In the genomic region with DNA sequence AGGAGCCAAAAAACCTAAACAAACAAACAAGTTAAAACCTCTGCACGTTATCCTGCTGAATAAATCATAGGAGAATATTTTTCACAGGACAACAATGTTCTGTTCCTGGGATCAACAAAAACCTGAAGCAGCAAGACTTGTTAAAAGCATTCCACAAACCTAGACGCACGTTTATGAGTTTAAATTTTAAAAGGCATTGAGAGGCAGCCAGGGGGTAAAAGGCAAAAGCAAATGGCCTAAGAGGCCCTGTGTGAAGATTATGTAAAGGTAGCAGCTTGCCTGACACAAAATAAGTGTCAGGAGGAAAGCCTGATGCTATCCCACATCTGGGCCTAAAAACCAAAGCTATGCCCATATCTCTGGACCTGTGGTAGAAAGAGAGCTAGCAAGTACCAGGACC, we compare ENCODE assay signal across 24 mouse cellular contexts.
DNase-seq lines count a peak whose midpoint lies in the region; ATAC-seq lines count a peak whose summit lies in the region.
"Had no signal": no experiment of that assay in that cellular context is flagged by ENCODE, and none has a peak within 500 bp of the region (broad histone marks: within the 10 kb centered on the region; RNA-seq: fewer than 3 reads in every experiment).

No protein-coding gene starts in this region.

- H3K4me1 ChIP-seq in kidney, embryonic 14.5 days (ENCODE audit: control insufficient read depth, insufficient read depth, low read length) = peaks cover 4% of the 10 kb centered on the region
- peaks cover 3% of the 10 kb centered on the region; the same call in 1 of the 2 replicates for H3K4me1 ChIP-seq in midbrain, embryonic 11.5 days (ENCODE audit: control insufficient read depth, insufficient read depth, low read length)
- peaks cover 11% of the 10 kb centered on the region for H3K4me1 ChIP-seq in midbrain, embryonic 16.5 days (ENCODE audit: control insufficient read depth, insufficient read depth, low read length)

- no peaks in the 10 kb centered on the region for H3K9me3 ChIP-seq in kidney, embryonic 14.5 days (ENCODE audit: control insufficient read depth, low read length)
- H3K9me3 ChIP-seq in midbrain, embryonic 11.5 days (ENCODE audit: control insufficient read depth, low read length) = no peaks in the 10 kb centered on the region
- no peaks in the 10 kb centered on the region for H3K9me3 ChIP-seq in midbrain, embryonic 16.5 days (replicated peaks; ENCODE audit: control insufficient read depth, low read length, poor library complexity, severe bottlenecking)
- H3K9me3 ChIP-seq: embryonic facial prominence, embryonic 12.5 days; forebrain, embryonic 13.5 days; forebrain, embryonic 15.5 days; G1E had no signal

- H3K27me3 ChIP-seq in kidney, embryonic 14.5 days (ENCODE audit: control insufficient read depth, insufficient read depth, low read length) = no peaks in the 10 kb centered on the region
- no peaks in the 10 kb centered on the region for H3K27me3 ChIP-seq in midbrain, embryonic 11.5 days (ENCODE audit: control insufficient read depth, insufficient read depth, low read length)
- H3K27me3 ChIP-seq in midbrain, embryonic 16.5 days (ENCODE audit: control insufficient read depth, insufficient read depth, low read depth, low read length) = no peaks in the 10 kb centered on the region
- H3K27me3 ChIP-seq: CH12.LX; embryonic facial prominence, embryonic 12.5 days; forebrain, embryonic 15.5 days; Patski had no signal

- no peak for ATAC-seq in kidney, embryonic 14.5 days (ENCODE audit: low FRiP score, low TSS enrichment)
- ATAC-seq in midbrain, embryonic 11.5 days (ENCODE audit: low FRiP score) = no peak
- no peak for ATAC-seq in midbrain, embryonic 16.5 days
- ATAC-seq: activated CD4-positive, CD25-positive, alpha-beta regulatory T cell, adult 4 months; CD4-positive, CD25-positive, alpha-beta regulatory T cell, adult 4 months; forebrain, embryonic 13.5 days; forebrain, embryonic 15.5 days; Patski had no signal

- H3K27ac ChIP-seq in kidney, embryonic 14.5 days (ENCODE audit: low read depth, low read length) = no peak overlapping the region
- no peak overlapping the region for H3K27ac ChIP-seq in midbrain, embryonic 11.5 days (ENCODE audit: low read depth, low read length)
- H3K27ac ChIP-seq in midbrain, embryonic 16.5 days (ENCODE audit: low read length) = no peak overlapping the region
- H3K27ac ChIP-seq: embryonic facial prominence, embryonic 10.5 days; embryonic facial prominence, embryonic 12.5 days; forebrain, embryonic 13.5 days; forebrain, embryonic 15.5 days had no signal

- DNase-seq in kidney, adult 11 months = peak; percentile 18
- peak; percentile 10 to 62 for DNase-seq in kidney, adult 8-10 months
- DNase-seq in kidney, postnatal 25 days = no peak
- peak; percentile 14 for DNase-seq in midbrain, embryonic 11.5 days (ENCODE audit: low spot score, missing footprints)
- DNase-seq: adrenal gland, adult 8-10 months; adrenal gland, postnatal 14 days; adrenal gland, postnatal 36 days; B cell, adult 2 months; cerebellum, adult 11-12 months; cerebellum, adult 2 months; cerebellum, adult 9-10 months; cerebellum, postnatal 10 days; cerebellum, postnatal 25 days had no signal

- no peak overlapping the region for H3K9ac ChIP-seq in kidney, embryonic 14.5 days (ENCODE audit: low read depth, low read length)
- H3K9ac ChIP-seq in midbrain, embryonic 11.5 days (ENCODE audit: low read length) = no peak overlapping the region
- H3K9ac ChIP-seq in midbrain, embryonic 16.5 days (ENCODE audit: low read depth, low read length) = no peak overlapping the region
- H3K9ac ChIP-seq: embryonic facial prominence, embryonic 12.5 days; forebrain, embryonic 13.5 days; forebrain, embryonic 15.5 days had no signal

- no peak overlapping the region for H3K4me3 ChIP-seq in kidney, embryonic 14.5 days (ENCODE audit: low read length)
- H3K4me3 ChIP-seq in midbrain, embryonic 11.5 days (ENCODE audit: low read depth, low read length) = no peak overlapping the region
- H3K4me3 ChIP-seq in midbrain, embryonic 16.5 days (ENCODE audit: low read depth, low read length) = no peak overlapping the region
- H3K4me3 ChIP-seq: embryonic facial prominence, embryonic 10.5 days; embryonic facial prominence, embryonic 12.5 days; forebrain, embryonic 13.5 days; forebrain, embryonic 15.5 days had no signal

- H3K36me3 ChIP-seq in kidney, embryonic 14.5 days (ENCODE audit: control insufficient read depth, insufficient read depth, low read length) = no peaks in the 10 kb centered on the region
- H3K36me3 ChIP-seq in midbrain, embryonic 11.5 days (ENCODE audit: control insufficient read depth, insufficient read depth, low read length) = no peaks in the 10 kb centered on the region
- H3K36me3 ChIP-seq in midbrain, embryonic 16.5 days (ENCODE audit: control insufficient read depth, insufficient read depth, low read length) = no peaks in the 10 kb centered on the region
- H3K36me3 ChIP-seq: embryonic facial prominence, embryonic 10.5 days; embryonic facial prominence, embryonic 12.5 days; forebrain, embryonic 15.5 days; G1E had no signal

- H3K4me2 ChIP-seq in kidney, embryonic 14.5 days (replicated peaks; ENCODE audit: low read depth, low read length) = no peak overlapping the region
- no peak overlapping the region for H3K4me2 ChIP-seq in midbrain, embryonic 11.5 days
- no peak overlapping the region for H3K4me2 ChIP-seq in midbrain, embryonic 16.5 days (ENCODE audit: low read length)
- H3K4me2 ChIP-seq: embryonic facial prominence, embryonic 12.5 days; forebrain, embryonic 13.5 days; forebrain, embryonic 15.5 days had no signal

- WGBS in kidney, embryonic 14.5 days = 91% methylated on average over 3 of the region's 3 CpGs
- 88% methylated on average over 3 of the region's 3 CpGs for WGBS in midbrain, embryonic 11.5 days
- WGBS in midbrain, embryonic 16.5 days = 92% methylated on average over 3 of the region's 3 CpGs

Comparison
In these comparisons a context has a peak if more than half of its experiments do, and no peak if none do; other contexts are left out.
1. DNase-seq: peak in kidney, adult 11 months (single experiment), kidney, adult 8-10 months (2 of 2) and midbrain, embryonic 11.5 days (single experiment); none in kidney, postnatal 25 days (0 of 2).